Mouse (Mus musculus) embryonic facial prominence, embryonic 14.5 days (tissue): Measurements from ENCODE around the gene Srgap3. TPM values are rescaled to one million over a fixed set of nuclear protein-coding genes. Genes with fewer than 3 reads are reported as not detected.

ENCODE experiments used
- ATAC-seq: fragments of 200-750 bp; cut with Nextera tagmentation; 2 replicates; pipeline ENCODE4 v1.8.0; 2017; ENCODE audit warnings: low read depth, moderate number of reproducible peaks, moderate TSS enrichment
- DNase-seq: peaks from one replicate; pipeline ENCODE4 v3.0.0-alpha.2; 2015; ENCODE audit warnings: low spot score
- H3K27ac ChIP-seq: fragments of 300-500 bp; sonication (generic); replicated peaks from 2 replicates; pipeline ENCODE4 v1.5.1; 2014; ENCODE audit warnings: low read depth, mild to moderate bottlenecking, low read length, moderate library complexity
- H3K27me3 ChIP-seq: fragments of 300-500 bp; sonication (generic); replicated peaks from 2 replicates; pipeline ENCODE4 v1.6.1; 2014; ENCODE audit warnings: low read length; ENCODE audit not compliant: control insufficient read depth, insufficient read depth
- H3K36me3 ChIP-seq: fragments of 300-500 bp; sonication (generic); 2 replicates; pipeline ENCODE4 v1.6.1; 2014; ENCODE audit warnings: low read length, mixed read lengths; ENCODE audit not compliant: control insufficient read depth, insufficient read depth
- H3K4me1 ChIP-seq: fragments of 300-500 bp; sonication (generic); 2 replicates; pipeline ENCODE4 v1.6.1; 2014; ENCODE audit warnings: antibody characterized with exemption, low read length; ENCODE audit not compliant: control insufficient read depth, insufficient read depth
- H3K4me2 ChIP-seq: fragments of 300-500 bp; sonication (generic); 2 replicates; pipeline ENCODE4 v1.6.1; 2014; ENCODE audit warnings: low read depth, mild to moderate bottlenecking, low read length, moderate library complexity, mixed read lengths
- H3K4me3 ChIP-seq: fragments of 300-500 bp; sonication (generic); 2 replicates; pipeline ENCODE4 v1.5.1; 2014; ENCODE audit warnings: low read depth, mild to moderate bottlenecking, low read length
- H3K9ac ChIP-seq: fragments of 300-500 bp; sonication (generic); 2 replicates; pipeline ENCODE4 v1.6.1; 2014; ENCODE audit warnings: low read depth, mild to moderate bottlenecking, low read length, moderate library complexity, mixed read lengths
- H3K9me3 ChIP-seq: fragments of 300-500 bp; sonication (generic); 2 replicates; pipeline ENCODE4 v1.6.1; 2016; ENCODE audit warnings: low read length; ENCODE audit not compliant: control insufficient read depth
- WGBS: fragments of 180-500 bp; shearing (Covaris S2); extraction: QIAGEN DNeasy Blood & Tissue Kit; methylation state at CpG from one replicate; pipeline ENCODE4 v1.1.7; 2014; 5-methylcytosine and 5-hydroxymethylcytosine counted together
- polyA plus RNA-seq: library from polyadenylated mRNA; unstranded; fragments of >200 nt; fragmentation: Nextera tagmentation; extraction: Ambion mirVana; gene quantifications from 2 replicates; pipeline ENCODE4 v1.2.1, GENCODE M21; 2014

Gene Srgap3
- polyA plus RNA-seq, 1 experiment from 2014 or later, result 8.4 TPM

DNA sequence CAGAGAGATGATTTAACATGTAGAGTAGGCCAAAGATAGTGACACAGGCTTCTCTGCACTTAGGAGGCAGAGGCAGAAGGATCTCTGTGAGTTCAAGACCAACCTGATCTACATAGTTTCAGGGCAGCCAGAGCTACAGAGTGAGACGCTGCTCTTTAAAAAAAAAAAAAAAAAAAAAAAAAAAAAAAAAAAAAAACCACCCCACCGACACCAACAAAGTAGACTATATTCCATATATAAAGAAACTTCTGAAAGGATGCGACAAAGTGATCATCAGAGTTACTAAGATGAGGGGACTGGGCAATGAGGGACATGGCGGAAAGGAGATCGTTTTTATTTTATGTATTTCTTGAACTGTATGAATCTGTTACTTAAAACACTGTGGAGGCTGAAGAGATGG is 252.6 kb downstream of the Srgap3 start:
- DNase-seq, result no peak
- 91% methylated on average over 5 of the region's 5 CpGs for WGBS
- Histone ChIP-seq H3K9me3 (no peaks in the 10 kb centered on the region), H3K4me3 (no peak overlapping the region), H3K27me3 (no peaks in the 10 kb centered on the region; the same call in 1 of the 2 replicates), H3K4me1 (no peaks in the 10 kb centered on the region), H3K36me3 (peaks cover 24% of the 10 kb centered on the region; the same call in 1 of the 2 replicates), H3K4me2 (no peak overlapping the region), H3K9ac (no peak overlapping the region), H3K27ac (no peak overlapping the region)
- no peak for ATAC-seq

DNA sequence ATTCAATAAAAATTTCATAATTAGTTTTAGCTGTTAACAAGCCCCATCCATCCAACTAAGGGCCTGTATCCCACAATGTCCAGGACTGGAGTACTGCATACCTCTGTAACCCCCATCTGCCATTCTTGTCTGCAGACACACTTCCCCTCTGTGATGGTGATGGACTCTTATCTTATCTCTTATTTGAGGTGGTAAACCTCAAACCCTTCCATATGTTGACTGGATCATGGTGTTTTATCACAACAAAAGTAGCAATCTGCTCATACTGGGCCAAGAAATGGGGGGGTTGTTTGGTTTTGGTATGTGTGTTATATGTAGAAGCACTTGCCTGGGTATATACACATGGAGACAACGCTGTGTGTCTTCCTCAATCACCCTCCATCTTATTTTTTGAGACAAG is 255.5 kb downstream of the Srgap3 start:
- DNase-seq, result no peak

DNA sequence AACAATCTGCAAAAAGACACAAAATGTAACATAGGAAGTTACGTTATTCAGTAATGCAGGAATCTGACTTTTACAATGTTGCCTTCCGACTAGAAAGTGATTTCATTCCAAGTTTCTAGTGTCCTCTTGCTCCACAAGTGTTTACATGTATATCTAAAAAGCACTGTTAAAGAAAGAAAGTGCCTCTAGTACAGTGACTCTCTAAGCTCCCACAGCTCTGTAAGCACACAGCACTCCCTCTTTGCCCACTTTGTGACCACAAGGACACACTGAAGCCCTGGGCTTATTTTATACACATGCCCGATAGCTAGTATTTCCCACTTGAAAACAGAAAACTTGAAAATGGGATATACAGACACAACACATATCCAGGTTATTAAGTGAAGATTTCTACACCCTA is 259.0 kb downstream of the Srgap3 start:
- no peaks in the 10 kb centered on the region for H3K27me3 ChIP-seq
- ATAC-seq, result no peak
- no peak overlapping the region for H3K9ac ChIP-seq
- WGBS, result 91% methylated on average over 3 of the region's 3 CpGs
- DNase-seq, result no peak
- H3K36me3 ChIP-seq, result peaks cover 35% of the 10 kb centered on the region
- H3K4me1 ChIP-seq, result no peaks in the 10 kb centered on the region
- no peak overlapping the region for H3K27ac ChIP-seq
- no peak overlapping the region for H3K4me3 ChIP-seq
- H3K9me3 ChIP-seq, result no peaks in the 10 kb centered on the region
- H3K4me2 ChIP-seq, result no peak overlapping the region

More for the DNA sequence above, 255.5 kb downstream of the Srgap3 start:
- H3K9me3 ChIP-seq, result no peaks in the 10 kb centered on the region
- no peak for ATAC-seq
- H3K9ac ChIP-seq, result no peak overlapping the region
- H3K27ac ChIP-seq, result no peak overlapping the region
- H3K36me3 ChIP-seq, result peaks cover 31% of the 10 kb centered on the region
- 96% methylated on average over 1 of the region's 1 CpGs for WGBS
- no peak overlapping the region for H3K4me2 ChIP-seq
- no peak overlapping the region for H3K4me3 ChIP-seq
- no peaks in the 10 kb centered on the region for H3K27me3 ChIP-seq
- no peaks in the 10 kb centered on the region for H3K4me1 ChIP-seq

DNA sequence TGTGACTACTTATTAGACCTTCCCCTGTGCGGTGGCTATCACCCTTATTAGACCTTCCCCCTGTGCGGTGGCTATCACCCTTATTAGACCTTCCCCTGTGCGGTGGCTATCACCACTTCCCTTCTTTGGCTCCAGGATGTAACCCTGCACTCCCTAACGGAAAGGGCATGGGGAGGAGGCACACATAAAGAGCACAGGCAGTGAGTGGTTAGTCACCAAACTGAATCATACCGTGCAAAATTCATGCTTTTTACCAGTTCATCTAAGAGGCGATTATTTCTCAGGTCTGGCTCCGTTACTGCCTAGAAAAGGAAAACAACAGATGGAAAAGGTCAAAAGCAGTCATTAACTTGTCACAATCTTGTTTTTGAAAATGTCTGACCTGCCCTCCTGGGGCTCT is 260.6 kb downstream of the Srgap3 start:
- no peak overlapping the region for H3K27ac ChIP-seq
- H3K4me3 ChIP-seq, result no peak overlapping the region
- H3K9ac ChIP-seq, result no peak overlapping the region
- DNase-seq (no peak), ATAC-seq (no peak)
- H3K36me3 ChIP-seq, result peaks cover 24% of the 10 kb centered on the region
- WGBS, result 66% methylated on average over 7 of the region's 7 CpGs
- H3K27me3 ChIP-seq, result no peaks in the 10 kb centered on the region
- H3K4me1 ChIP-seq, result no peaks in the 10 kb centered on the region
- H3K4me2 ChIP-seq, result no peak overlapping the region
- no peaks in the 10 kb centered on the region for H3K9me3 ChIP-seq

DNA sequence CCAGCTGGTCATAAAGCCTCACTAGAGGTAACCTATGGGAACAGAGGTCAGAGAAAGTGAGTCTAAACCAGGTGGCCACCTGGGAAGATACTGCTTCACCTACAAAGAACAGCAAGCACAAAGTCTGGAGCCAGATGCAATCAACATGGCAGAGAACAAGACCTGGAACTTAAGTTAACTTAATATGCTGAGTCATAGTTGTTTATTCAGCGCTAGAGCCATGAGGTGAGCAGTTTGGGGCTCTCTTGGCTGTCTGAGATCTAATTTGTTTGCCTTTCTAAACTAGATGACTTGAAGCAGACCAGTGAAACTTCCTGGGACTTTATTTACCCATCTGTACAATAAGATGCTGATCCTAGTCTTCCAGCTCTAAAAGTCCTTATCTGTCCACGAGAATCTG is 263.0 kb downstream of the Srgap3 start:
- Histone ChIP-seq H3K4me1 (no peaks in the 10 kb centered on the region), H3K9me3 (no peaks in the 10 kb centered on the region), H3K27ac (no peak overlapping the region), H3K27me3 (no peaks in the 10 kb centered on the region), H3K4me2 (no peak overlapping the region), H3K4me3 (no peak overlapping the region), H3K9ac (no peak overlapping the region), H3K36me3 (peaks cover 34% of the 10 kb centered on the region)
- WGBS, result 92% methylated on average over 2 of the region's 2 CpGs
- DNase-seq, result no peak
- ATAC-seq, result no peak

Other genes with a start within 250 kb of the Srgap3 start
- 36.1 and 38.9 TPM in 2 replicates for gene Thumpd3, start 99.0 kb upstream of the Srgap3 start, polyA plus RNA-seq
- 81.5 and 89.9 TPM in 2 replicates for gene Setd5, start 130.1 kb upstream of the Srgap3 start, polyA plus RNA-seq
- 1.2 TPM in 2 replicates for gene Lhfpl4, start 248.1 kb upstream of the Srgap3 start, polyA plus RNA-seq